Mouse (Mus musculus): ENCODE data around the gene Xrcc5. TPM values are rescaled to one million over a fixed set of nuclear protein-coding genes. Genes with fewer than 3 reads are reported as not detected.
A peak's percentile ranks its signal among the peaks of the same experiment; 100 is the strongest.

The Xrcc5 gene
- polyA plus RNA-seq, 1 experiment from 2014 or later, result 23.8 TPM

- 72% methylated on average over 3 of the region's 3 CpGs for WGBS
- H3K27ac ChIP-seq (ENCODE audit: low read length), result peak overlapping the region; percentile 73
Measured at GRCm38 (mm10) chr1:72372913-72373312, 65.7 kb downstream of the Xrcc5 start.

GRCm38 (mm10) chr1:72373648-72374047 lies 66.4 kb downstream of the Xrcc5 start:
- Histone ChIP-seq H3K4me1 (replicated peaks; ENCODE audit: control insufficient read depth, insufficient read depth, low read length) (0 out of 2 replicates have a peak, but pooled peaks cover 8% of the 10 kb centered on the region), H3K27me3 (replicated peaks; ENCODE audit: control insufficient read depth, insufficient read depth, low read length) (no peaks in the 10 kb centered on the region), H3K9me3 (ENCODE audit: control insufficient read depth, low read length) (no peaks in the 10 kb centered on the region), H3K9ac (replicated peaks; ENCODE audit: low read depth, low read length) (no peak overlapping the region), H3K36me3 (ENCODE audit: control insufficient read depth, insufficient read depth) (no peaks in the 10 kb centered on the region), H3K4me3 (replicated peaks; ENCODE audit: low read length) (no peak overlapping the region), H3K4me2 (ENCODE audit: low read length) (no peak overlapping the region), H3K27ac (ENCODE audit: low read length) (peak overlapping the region; percentile 65; the same call in 1 of the 2 replicates)
- no peak for ATAC-seq
- WGBS, result 16% methylated on average over 6 of the region's 6 CpGs

More at GRCm38 (mm10) chr1:72372913-72373312, 65.7 kb downstream of the Xrcc5 start:
- no peaks in the 10 kb centered on the region for H3K9me3 ChIP-seq (ENCODE audit: control insufficient read depth, low read length)
- H3K9ac ChIP-seq (replicated peaks; ENCODE audit: low read depth, low read length), result no peak overlapping the region
- no peaks in the 10 kb centered on the region for H3K27me3 ChIP-seq (replicated peaks; ENCODE audit: control insufficient read depth, insufficient read depth, low read length)
- peak; percentile 76 for ATAC-seq
- H3K4me2 ChIP-seq (ENCODE audit: low read length), result no peak overlapping the region
- 0 out of 2 replicates have a peak, but pooled peaks cover 8% of the 10 kb centered on the region for H3K4me1 ChIP-seq (replicated peaks; ENCODE audit: control insufficient read depth, insufficient read depth, low read length)
- no peak overlapping the region for H3K4me3 ChIP-seq (replicated peaks; ENCODE audit: low read length)
- no peaks in the 10 kb centered on the region for H3K36me3 ChIP-seq (ENCODE audit: control insufficient read depth, insufficient read depth)

DNA sequence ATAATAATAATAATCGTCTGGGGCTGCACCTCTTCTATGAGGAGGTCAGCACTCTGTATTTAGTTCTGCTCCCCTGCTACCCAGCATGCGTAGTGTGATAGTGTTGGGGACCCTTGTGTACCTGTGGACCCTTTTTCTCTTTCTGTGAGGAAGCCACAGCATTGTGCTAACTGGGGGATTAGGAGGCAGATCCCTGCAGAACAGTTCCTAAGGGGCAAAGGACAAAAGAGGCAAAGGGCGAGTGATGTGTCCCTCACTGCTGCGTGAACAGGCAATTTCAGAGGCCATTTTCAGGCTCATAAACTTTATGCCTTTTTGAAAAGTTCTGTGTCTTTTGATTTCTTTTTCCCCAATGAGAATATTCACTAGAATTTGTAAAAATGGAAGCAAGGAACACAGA lies 66.8 kb downstream of the Xrcc5 start:
- 26% methylated on average over 4 of the region's 4 CpGs for WGBS
- no peak overlapping the region for H3K4me2 ChIP-seq (ENCODE audit: low read length)
- no peak for ATAC-seq
- no peaks in the 10 kb centered on the region for H3K9me3 ChIP-seq (ENCODE audit: control insufficient read depth, low read length)
- H3K4me3 ChIP-seq (replicated peaks; ENCODE audit: low read length), result no peak overlapping the region
- no peak overlapping the region for H3K9ac ChIP-seq (replicated peaks; ENCODE audit: low read depth, low read length)
- no peaks in the 10 kb centered on the region for H3K36me3 ChIP-seq (ENCODE audit: control insufficient read depth, insufficient read depth)
- H3K4me1 ChIP-seq (replicated peaks; ENCODE audit: control insufficient read depth, insufficient read depth, low read length), result 0 out of 2 replicates have a peak, but pooled peaks cover 8% of the 10 kb centered on the region
- H3K27me3 ChIP-seq (replicated peaks; ENCODE audit: control insufficient read depth, insufficient read depth, low read length), result no peaks in the 10 kb centered on the region
- H3K27ac ChIP-seq (ENCODE audit: low read length), result no peak overlapping the region

DNA sequence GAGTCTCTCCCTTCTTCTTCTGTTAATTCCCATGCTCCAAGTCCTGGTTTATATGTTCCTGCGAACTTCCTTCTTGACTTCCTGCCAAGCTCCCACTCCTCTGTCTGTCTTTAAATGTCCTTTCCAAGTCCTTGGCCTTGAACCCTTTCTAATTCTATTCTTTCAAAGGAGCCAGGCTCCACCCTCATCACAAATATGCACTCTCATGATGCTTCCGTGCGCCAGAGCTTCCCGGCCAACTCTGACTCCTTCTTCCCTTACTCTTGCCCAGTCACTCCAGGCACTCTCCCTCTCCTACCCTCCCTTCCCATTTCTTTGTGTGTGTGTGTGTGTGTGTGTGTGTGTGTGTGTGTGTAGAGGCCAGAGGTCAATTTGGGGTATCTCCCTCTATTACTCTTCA lies 70.9 kb downstream of the Xrcc5 start:
- Histone ChIP-seq H3K4me3 (replicated peaks; ENCODE audit: low read length) (no peak overlapping the region), H3K4me1 (replicated peaks; ENCODE audit: control insufficient read depth, insufficient read depth, low read length) (peaks cover 2% of the 10 kb centered on the region; the same call in 1 of the 2 replicates), H3K27ac (ENCODE audit: low read length) (no peak overlapping the region), H3K9me3 (ENCODE audit: control insufficient read depth, low read length) (no peaks in the 10 kb centered on the region), H3K9ac (replicated peaks; ENCODE audit: low read depth, low read length) (no peak overlapping the region), H3K4me2 (ENCODE audit: low read length) (no peak overlapping the region), H3K36me3 (ENCODE audit: control insufficient read depth, insufficient read depth) (no peaks in the 10 kb centered on the region), H3K27me3 (replicated peaks; ENCODE audit: control insufficient read depth, insufficient read depth, low read length) (no peaks in the 10 kb centered on the region)
- no peak for ATAC-seq
- WGBS, result 69% methylated on average over 4 of the region's 4 CpGs

GRCm38 (mm10) chr1:72379752-72380353 lies 72.6 kb downstream of the Xrcc5 start:
- peak overlapping the region; percentile 49; the same call in 1 of the 2 replicates for H3K27ac ChIP-seq (ENCODE audit: low read length)
- no peaks in the 10 kb centered on the region for H3K27me3 ChIP-seq (replicated peaks; ENCODE audit: control insufficient read depth, insufficient read depth, low read length)
- H3K4me1 ChIP-seq (replicated peaks; ENCODE audit: control insufficient read depth, insufficient read depth, low read length), result no peaks in the 10 kb centered on the region; the same call in 1 of the 2 replicates
- no peak overlapping the region for H3K4me2 ChIP-seq (ENCODE audit: low read length)
- ATAC-seq, result peak; percentile 59
- no peak overlapping the region for H3K9ac ChIP-seq (replicated peaks; ENCODE audit: low read depth, low read length)
- H3K9me3 ChIP-seq (ENCODE audit: control insufficient read depth, low read length), result no peaks in the 10 kb centered on the region
- WGBS, result 70% methylated on average over 11 of the region's 11 CpGs
- no peaks in the 10 kb centered on the region for H3K36me3 ChIP-seq (ENCODE audit: control insufficient read depth, insufficient read depth)
- H3K4me3 ChIP-seq (replicated peaks; ENCODE audit: low read length), result no peak overlapping the region

GRCm38 (mm10) chr1:72380544-72380943 lies 73.3 kb downstream of the Xrcc5 start:
- Histone ChIP-seq H3K27ac (ENCODE audit: low read length) (no peak overlapping the region), H3K27me3 (replicated peaks; ENCODE audit: control insufficient read depth, insufficient read depth, low read length) (no peaks in the 10 kb centered on the region), H3K9me3 (ENCODE audit: control insufficient read depth, low read length) (no peaks in the 10 kb centered on the region), H3K4me1 (replicated peaks; ENCODE audit: control insufficient read depth, insufficient read depth, low read length) (no peaks in the 10 kb centered on the region; the same call in 1 of the 2 replicates), H3K36me3 (ENCODE audit: control insufficient read depth, insufficient read depth) (no peaks in the 10 kb centered on the region), H3K9ac (replicated peaks; ENCODE audit: low read depth, low read length) (no peak overlapping the region), H3K4me3 (replicated peaks; ENCODE audit: low read length) (no peak overlapping the region), H3K4me2 (ENCODE audit: low read length) (no peak overlapping the region)
- 98% methylated on average over 3 of the region's 3 CpGs for WGBS
- no peak for ATAC-seq

DNA sequence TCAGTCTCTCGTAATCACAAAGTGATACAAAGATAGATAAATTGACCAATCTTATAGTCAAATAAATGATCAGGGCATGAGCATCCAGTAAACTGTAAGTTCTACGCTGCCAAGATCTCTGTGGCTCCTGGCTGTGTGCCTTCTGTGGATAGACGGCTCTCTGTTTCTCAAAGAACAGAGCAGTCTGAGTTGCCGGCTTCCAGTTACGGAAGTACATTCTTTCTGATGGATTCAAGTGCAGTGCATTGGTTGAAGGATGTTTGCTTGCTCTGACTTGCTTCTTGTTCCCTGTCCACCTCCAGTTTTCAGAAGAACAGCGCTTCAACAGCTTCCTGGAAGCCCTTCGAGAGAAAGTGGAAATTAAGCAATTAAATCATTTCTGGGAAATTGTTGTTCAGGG lies 75.8 kb downstream of the Xrcc5 start:
- Histone ChIP-seq H3K4me2 (ENCODE audit: low read length) (no peak overlapping the region), H3K27me3 (replicated peaks; ENCODE audit: control insufficient read depth, insufficient read depth, low read length) (no peaks in the 10 kb centered on the region), H3K4me1 (replicated peaks; ENCODE audit: control insufficient read depth, insufficient read depth, low read length) (no peaks in the 10 kb centered on the region; the same call in 1 of the 2 replicates), H3K9ac (replicated peaks; ENCODE audit: low read depth, low read length) (no peak overlapping the region), H3K27ac (ENCODE audit: low read length) (no peak overlapping the region), H3K9me3 (ENCODE audit: control insufficient read depth, low read length) (no peaks in the 10 kb centered on the region), H3K4me3 (replicated peaks; ENCODE audit: low read length) (no peak overlapping the region), H3K36me3 (ENCODE audit: control insufficient read depth, insufficient read depth) (no peaks in the 10 kb centered on the region; the same call in 1 of the 2 replicates)
- ATAC-seq, result no peak
- WGBS, result 64% methylated on average over 7 of the region's 7 CpGs

- no peak overlapping the region for H3K27ac ChIP-seq (ENCODE audit: low read length)
- H3K4me2 ChIP-seq (ENCODE audit: low read length), result no peak overlapping the region
- H3K4me1 ChIP-seq (replicated peaks; ENCODE audit: control insufficient read depth, insufficient read depth, low read length), result no peaks in the 10 kb centered on the region; the same call in 1 of the 2 replicates
- ATAC-seq, result 0 out of 2 replicates have a peak, but pooled peaks have one; percentile 57
- no peak overlapping the region for H3K9ac ChIP-seq (replicated peaks; ENCODE audit: low read depth, low read length)
- H3K27me3 ChIP-seq (replicated peaks; ENCODE audit: control insufficient read depth, insufficient read depth, low read length), result no peaks in the 10 kb centered on the region
- no peaks in the 10 kb centered on the region; the same call in 1 of the 2 replicates for H3K36me3 ChIP-seq (ENCODE audit: control insufficient read depth, insufficient read depth)
- H3K9me3 ChIP-seq (ENCODE audit: control insufficient read depth, low read length), result no peaks in the 10 kb centered on the region
- H3K4me3 ChIP-seq (replicated peaks; ENCODE audit: low read length), result no peak overlapping the region
- WGBS, result 84% methylated on average over 5 of the region's 5 CpGs
Measured at GRCm38 (mm10) chr1:72383651-72384050, 76.4 kb downstream of the Xrcc5 start.

- no peaks in the 10 kb centered on the region for H3K9me3 ChIP-seq (ENCODE audit: control insufficient read depth, low read length)
- no peak overlapping the region for H3K27ac ChIP-seq (ENCODE audit: low read length)
- H3K9ac ChIP-seq (replicated peaks; ENCODE audit: low read depth, low read length), result no peak overlapping the region
- no peaks in the 10 kb centered on the region for H3K4me1 ChIP-seq (replicated peaks; ENCODE audit: control insufficient read depth, insufficient read depth, low read length)
- no peaks in the 10 kb centered on the region for H3K27me3 ChIP-seq (replicated peaks; ENCODE audit: control insufficient read depth, insufficient read depth, low read length)
- H3K36me3 ChIP-seq (ENCODE audit: control insufficient read depth, insufficient read depth), result no peaks in the 10 kb centered on the region; the same call in 1 of the 2 replicates
- 82% methylated on average over 4 of the region's 4 CpGs for WGBS
- H3K4me2 ChIP-seq (ENCODE audit: low read length), result no peak overlapping the region
- H3K4me3 ChIP-seq (replicated peaks; ENCODE audit: low read length), result no peak overlapping the region
- ATAC-seq, result no peak
Measured at GRCm38 (mm10) chr1:72390420-72390819, 83.2 kb downstream of the Xrcc5 start.

Data from forebrain, embryonic 16.5 days (tissue).